Mouse (Mus musculus) CH12.LX (cell line): Measurements from ENCODE around the gene Sept9. TPM values are rescaled to one million over a fixed set of nuclear protein-coding genes. Genes with fewer than 3 reads are reported as not detected.

Experiments used
- DNase-seq: peaks from one replicate; pipeline ENCODE4 v3.0.0-alpha.2; 2013; ENCODE audit errors: extremely low read depth
- H3K27ac ChIP-seq: 2 replicates; pipeline ENCODE4 v1.5.1; 2012; ENCODE audit warnings: low read depth, mild to moderate bottlenecking, control low read depth, moderate library complexity; ENCODE audit not compliant: insufficient read depth
- H3K27me3 ChIP-seq: replicated peaks from 2 replicates; pipeline ENCODE3; 2012; ENCODE audit warnings: inconsistent platforms
- H3K36me3 ChIP-seq, 2 experiments: replicated peaks in 1 of 2; 2 replicates each; pipeline versions ENCODE3 to v1.6.1; 2012; ENCODE audit warnings: inconsistent platforms in 1 of 2, low read length in 1 of 2, mild to moderate bottlenecking in 1 of 2, mixed read lengths in 1 of 2, moderate library complexity in 1 of 2; ENCODE audit not compliant: control insufficient read depth in 1 of 2, insufficient read depth in 1 of 2
- H3K4me1 ChIP-seq, 2 experiments: 2 replicates each; pipeline ENCODE4 v1.6.1; 2012; ENCODE audit warnings: inconsistent platforms in 1 of 2, moderate library complexity in 1 of 2; ENCODE audit not compliant: insufficient read depth in 2 of 2, control insufficient read depth in 1 of 2
- H3K4me2 ChIP-seq: 2 replicates; pipeline ENCODE4 v1.6.1; 2012; ENCODE audit warnings: low read depth, mild to moderate bottlenecking, control low read depth; ENCODE audit not compliant: poor library complexity, insufficient read depth, severe bottlenecking
- H3K4me3 ChIP-seq, 3 experiments: fragments of 150-350 bp in 1 of 3; sonication (generic) in 1 of 3; replicated peaks in 1 of 3; 2 replicates each; pipeline versions ENCODE3 to v1.5.1; 2011 to 2012; ENCODE audit warnings: low read depth in 2 of 3, low read length in 2 of 3, mild to moderate bottlenecking in 2 of 3, moderate library complexity in 2 of 3, control low read depth in 1 of 3, improper control_type of control experiment in 1 of 3, inconsistent platforms in 1 of 3, mixed read lengths in 1 of 3; ENCODE audit not compliant: poor library complexity in 1 of 3
- H3K79me2 ChIP-seq: replicated peaks from 2 replicates; pipeline ENCODE4 v1.6.1; 2012; ENCODE audit warnings: mild to moderate bottlenecking, moderate library complexity; ENCODE audit not compliant: control insufficient read depth, poor library complexity, insufficient read depth, severe bottlenecking; ENCODE audit errors: extremely low read depth
- H3K9ac ChIP-seq: 2 replicates; pipeline ENCODE4 v1.6.1; 2012; ENCODE audit warnings: low read depth, mild to moderate bottlenecking, control low read depth, moderate library complexity; ENCODE audit not compliant: insufficient read depth
- H3K9me3 ChIP-seq: replicated peaks from 2 replicates; pipeline ENCODE3; 2012; ENCODE audit warnings: low read length, inconsistent platforms, mixed read lengths
- BHLHE40 ChIP-seq: IDR thresholded peaks from 2 replicates; pipeline ENCODE4 v1.6.1; 2011; ENCODE audit warnings: mild to moderate bottlenecking, low read depth, low read length, improper control_type of control experiment
- CHD1 ChIP-seq: IDR thresholded peaks from 2 replicates; pipeline ENCODE4 v1.6.1; 2012; ENCODE audit warnings: low read depth, low read length, improper control_type of control experiment, inconsistent platforms
- CHD2 ChIP-seq: IDR thresholded peaks from 2 replicates; pipeline ENCODE4 v1.6.1; 2011; ENCODE audit warnings: low read length, improper control_type of control experiment
- CTCF ChIP-seq, 2 experiments: IDR thresholded peaks in 1 of 2; conservative IDR thresholded peaks in 1 of 2; 2 replicates each; pipeline ENCODE4 v1.5.1; 2011 to 2012; ENCODE audit warnings: low read depth in 2 of 2, low read length in 2 of 2, improper control_type of control experiment in 1 of 2, inconsistent platforms in 1 of 2, mild to moderate bottlenecking in 1 of 2, moderate library complexity in 1 of 2
- ELF1 ChIP-seq: IDR thresholded peaks from 2 replicates; pipeline ENCODE4 v1.6.1; 2014; ENCODE audit warnings: low read depth, mild to moderate bottlenecking, inconsistent platforms, low read length, improper control_type of control experiment
- EP300 ChIP-seq: IDR thresholded peaks from 2 replicates; pipeline ENCODE4 v1.6.1; 2011; ENCODE audit warnings: low read length, improper control_type of control experiment
- ETS1 ChIP-seq: conservative IDR thresholded peaks from 2 replicates; pipeline ENCODE4 v1.6.1; 2012; ENCODE audit warnings: low read depth, mild to moderate bottlenecking, inconsistent platforms, low read length, improper control_type of control experiment, moderate library complexity
- GABPA ChIP-seq: IDR thresholded peaks from 2 replicates; pipeline ENCODE4 v1.6.1; 2012; ENCODE audit warnings: low read depth, low read length, improper control_type of control experiment, inconsistent platforms; ENCODE audit not compliant: insufficient replicate concordance
- HCFC1 ChIP-seq: IDR thresholded peaks from 2 replicates; pipeline ENCODE4 v1.6.1; 2012; ENCODE audit warnings: low read depth, mild to moderate bottlenecking, inconsistent platforms, low read length, improper control_type of control experiment
- IRF4 ChIP-seq: IDR thresholded peaks from 2 replicates; pipeline ENCODE4 v1.6.1; 2014; ENCODE audit warnings: low read depth, mild to moderate bottlenecking, inconsistent platforms, low read length, improper control_type of control experiment
- JUN ChIP-seq: IDR thresholded peaks from 2 replicates; pipeline ENCODE4 v1.6.1; 2011; ENCODE audit warnings: low read depth, mild to moderate bottlenecking, low read length, improper control_type of control experiment, moderate library complexity; ENCODE audit not compliant: insufficient read depth
- JUND ChIP-seq: conservative IDR thresholded peaks from 2 replicates; pipeline ENCODE4 v1.6.1; 2011; ENCODE audit warnings: low read depth, low read length, improper control_type of control experiment
- KAT2A ChIP-seq: IDR thresholded peaks from 2 replicates; pipeline ENCODE4 v1.6.1; 2012; ENCODE audit warnings: low read length, improper control_type of control experiment, inconsistent platforms; ENCODE audit not compliant: insufficient replicate concordance
- MAZ ChIP-seq: IDR thresholded peaks from 2 replicates; pipeline ENCODE4 v1.6.1; 2012; ENCODE audit warnings: low read depth, mild to moderate bottlenecking, inconsistent platforms, low read length, improper control_type of control experiment, moderate library complexity
- MEF2A ChIP-seq: IDR thresholded peaks from 2 replicates; pipeline ENCODE4 v1.6.1; 2014; ENCODE audit warnings: low read depth, mild to moderate bottlenecking, inconsistent platforms, low read length, improper control_type of control experiment, borderline replicate concordance
- MXI1 ChIP-seq: IDR thresholded peaks from 2 replicates; pipeline ENCODE4 v1.6.1; 2011; ENCODE audit warnings: mild to moderate bottlenecking, low read depth, low read length, improper control_type of control experiment
- NELFE ChIP-seq: IDR thresholded peaks from 2 replicates; pipeline ENCODE4 v1.6.1; 2011; ENCODE audit warnings: low read depth, low read length, improper control_type of control experiment
- NRF1 ChIP-seq: IDR thresholded peaks from 2 replicates; pipeline ENCODE4 v1.6.1; 2014; ENCODE audit warnings: low read depth, mild to moderate bottlenecking, inconsistent platforms, low read length, improper control_type of control experiment, moderate library complexity
- PAX5 ChIP-seq: IDR thresholded peaks from 2 replicates; pipeline ENCODE4 v1.6.1; 2012; ENCODE audit warnings: low read length, inconsistent platforms, mixed read lengths
- POLR2A ChIP-seq: IDR thresholded peaks from 2 replicates; pipeline ENCODE4 v1.6.1; 2011; ENCODE audit warnings: low read depth, mild to moderate bottlenecking, improper control_type of control experiment, low read length
- RCOR1 ChIP-seq: conservative IDR thresholded peaks from 2 replicates; pipeline ENCODE4 v1.6.1; 2012; ENCODE audit warnings: low read depth, mild to moderate bottlenecking, inconsistent platforms, low read length, improper control_type of control experiment
- SIN3A ChIP-seq: IDR thresholded peaks from 2 replicates; pipeline ENCODE4 v1.6.1; 2012; ENCODE audit warnings: low read length, improper control_type of control experiment, inconsistent platforms
- TBP ChIP-seq: conservative IDR thresholded peaks from 2 replicates; pipeline ENCODE4 v1.6.1; 2011; ENCODE audit warnings: low read depth, low read length, improper control_type of control experiment
- TCF12 ChIP-seq: IDR thresholded peaks from 2 replicates; pipeline ENCODE4 v1.6.1; 2014; ENCODE audit warnings: low read depth, mild to moderate bottlenecking, inconsistent platforms, low read length, improper control_type of control experiment
- UBTF ChIP-seq: IDR thresholded peaks from 2 replicates; pipeline ENCODE4 v1.6.1; 2012; ENCODE audit warnings: low read depth, mild to moderate bottlenecking, inconsistent platforms, low read length, improper control_type of control experiment, moderate library complexity
- USF1 ChIP-seq: IDR thresholded peaks from 2 replicates; pipeline ENCODE4 v1.6.1; 2014; ENCODE audit warnings: low read depth, mild to moderate bottlenecking, inconsistent platforms, low read length, improper control_type of control experiment
- USF2 ChIP-seq: conservative IDR thresholded peaks from 2 replicates; pipeline ENCODE4 v1.6.1; 2011; ENCODE audit warnings: low read depth, low read length, improper control_type of control experiment
- ZC3H11A ChIP-seq: IDR thresholded peaks from 2 replicates; pipeline ENCODE4 v1.6.1; 2012; ENCODE audit warnings: low read depth, mild to moderate bottlenecking, inconsistent platforms, low read length, improper control_type of control experiment
- ZKSCAN1 ChIP-seq: IDR thresholded peaks from 2 replicates; pipeline ENCODE4 v1.6.1; 2012; ENCODE audit warnings: low read depth, inconsistent platforms, low read length, improper control_type of control experiment, borderline replicate concordance
- ZNF384 ChIP-seq: IDR thresholded peaks from 2 replicates; pipeline ENCODE4 v1.6.1; 2012; ENCODE audit warnings: low read depth, low read length, improper control_type of control experiment, inconsistent platforms
- dilution Hi-C: fragments of 300-500 bp; cut with MboI; formaldehyde crosslinking; loops from 2 replicates; pipeline ENCODE4 v1.14.3; 2020; ENCODE audit warnings: low sequenced_read_pairs; ENCODE audit not compliant: extremely low pct_unique_long_range_greater_than_20kb, extremely low pct_ligation_motif_present
- in situ Hi-C: fragments of 300-500 bp; cut with MboI; formaldehyde crosslinking; loops from 3 replicates; pipeline ENCODE4 v1.14.3; 2019; ENCODE audit warnings: low sequenced_read_pairs, low pct_ligation_motif_present, low pct_unique_long_range_greater_than_20kb, mixed read lengths
- polyA plus RNA-seq: library from polyadenylated mRNA; unstranded; fragments of >175 nt; gene quantifications from 2 replicates; pipeline ENCODE4 v1.2.1, GENCODE M21; 2012; ENCODE audit warnings: low read depth; ENCODE audit not compliant: insufficient read length
- total RNA-seq, 2 experiments: library from RNA; depleted of rRNA; stranded (reverse); fragments of 300-350 nt in 1 of 2; fragments of >200 nt in 1 of 2; gene quantifications; 2 replicates each; pipeline ENCODE4 v1.2.3; 2012 to 2014

Sept9 gene
- total and polyA plus RNA-seq, 3 experiments, result 47.6 to 128 (median 110) TPM

- H3K36me3 ChIP-seq, result peaks cover 0 to 35% of the 10 kb centered on the region in 2 experiments
- H3K9ac ChIP-seq, result peak overlapping the region; percentile 43
- H3K27me3 ChIP-seq, result no peaks in the 10 kb centered on the region
- no peak for DNase-seq
- in situ Hi-C loops (no loop called here), dilution Hi-C loops (no loop called here)
- peak overlapping the region; percentile 0 to 33 (median 11) for H3K4me3 ChIP-seq
- peak; percentile 83 for TF ChIP-seq SIN3A
- no peak; the same call in 1 of the 2 replicates for TF ChIP-seq EP300
- peak; percentile 6; the same call in 1 of the 2 replicates for TF ChIP-seq IRF4
- peak; percentile 90 for TF ChIP-seq UBTF
- TF ChIP-seq CHD1, result 0 out of 2 replicates have a peak, but pooled peaks have one; percentile 72
- TF ChIP-seq TBP, result no peak
- peak; percentile 56 for TF ChIP-seq ETS1
- peak; percentile 78; the same call in 1 of the 2 replicates for TF ChIP-seq TCF12
- TF ChIP-seq MXI1, result peak; percentile 71
- TF ChIP-seq ZKSCAN1, result no peak
- TF ChIP-seq POLR2A, result peak; percentile 26; the same call in 1 of the 2 replicates
- no peak for TF ChIP-seq JUND
- TF ChIP-seq RCOR1, result no peak; the same call in 1 of the 2 replicates
- TF ChIP-seq CHD2, result peak; percentile 20; the same call in 1 of the 2 replicates
- peak; percentile 37; the same call in 1 of the 2 replicates for TF ChIP-seq BHLHE40
- TF ChIP-seq ELF1, result peak; percentile 74
- peak; percentile 39; the same call in 1 of the 2 replicates for TF ChIP-seq MAZ
- TF ChIP-seq PAX5, result no peak
- no peak for TF ChIP-seq USF2
- H3K79me2 ChIP-seq, result peaks cover 25% of the 10 kb centered on the region
- peak overlapping the region; percentile 97 for H3K27ac ChIP-seq
- peaks cover 69 to 90% of the 10 kb centered on the region in 2 experiments for H3K4me1 ChIP-seq
- H3K9me3 ChIP-seq, result no peaks in the 10 kb centered on the region
- H3K4me2 ChIP-seq, result peak overlapping the region; percentile 42
Measured at GRCm38 (mm10) chr11:117317429-117318101, 118.1 kb downstream of the Sept9 start.

- dilution Hi-C loops (no loop called here), in situ Hi-C loops (no loop called here)
- H3K27me3 ChIP-seq, result no peaks in the 10 kb centered on the region
- H3K4me3 ChIP-seq, result peak overlapping the region in 1 of 3 experiments; percentile 11
- DNase-seq, result no peak
- peak overlapping the region; percentile 97 for H3K27ac ChIP-seq
- H3K4me2 ChIP-seq, result peak overlapping the region; percentile 72
- peaks cover 23% of the 10 kb centered on the region for H3K79me2 ChIP-seq
- peaks cover 67 to 90% of the 10 kb centered on the region in 2 experiments for H3K4me1 ChIP-seq
- H3K36me3 ChIP-seq, result peaks cover 0 to 30% of the 10 kb centered on the region in 2 experiments
- no peaks in the 10 kb centered on the region for H3K9me3 ChIP-seq
- H3K9ac ChIP-seq, result peak overlapping the region; percentile 43
- TF ChIP-seq EP300 (no peak), MEF2A (no peak), NRF1 (0 out of 2 replicates have a peak, but pooled peaks have one; percentile 22), TCF12 (no peak), NELFE (no peak), USF1 (no peak), ZC3H11A (no peak), GABPA (no peak), JUN (no peak), KAT2A (no peak), HCFC1 (no peak), USF2 (no peak), IRF4 (no peak), CTCF (conservative IDR thresholded peaks at IDR 0.05 in 1 of 2, IDR thresholded peaks at IDR 0.05 in 1 of 2; ENCODE audit: low read depth in 2 of 2, low read length in 2 of 2) (peak; percentile 36 to 55; a peak in 3 of 4 replicates), ZNF384 (no peak), ELF1 (no peak), ZKSCAN1 (no peak)
Measured at GRCm38 (mm10) chr11:117318202-117318601, 118.7 kb downstream of the Sept9 start.
